2 mouse cellular contexts compared by ENCODE assay signal in the genomic region with DNA sequence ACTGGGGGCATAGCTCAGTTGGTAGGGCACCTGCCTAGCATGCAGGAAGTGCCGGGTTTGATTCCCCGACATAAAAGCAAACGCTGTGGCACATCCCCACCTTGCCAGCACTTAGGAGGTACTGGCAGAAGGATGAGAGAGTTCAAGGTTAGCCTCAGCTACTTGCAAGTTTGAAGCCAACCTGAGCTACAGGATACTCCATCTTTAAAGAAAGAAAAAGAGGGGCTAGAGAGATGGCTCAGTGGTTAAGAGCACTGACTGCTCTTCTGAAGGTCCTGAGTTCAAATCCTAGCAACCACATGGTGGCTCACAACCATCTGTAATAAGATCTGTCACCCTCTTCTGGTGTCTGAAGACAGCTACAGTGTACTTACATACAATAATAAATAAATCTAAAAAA. TPM values are rescaled to one million over a fixed set of nuclear protein-coding genes. Genes with fewer than 3 reads are reported as not detected.
"Had no signal": no experiment of that assay in that cellular context is flagged by ENCODE, and none has a peak within 500 bp of the region (broad histone marks: within the 10 kb centered on the region; RNA-seq: fewer than 3 reads in every experiment).

No protein-coding gene starts in this region.

RNA-seq across cellular contexts. Expression of gene Hid1, which starts 19.3 kb away (rescaled TPM):
- total RNA-seq: granulocyte monocyte progenitor cell, adult 5-6 weeks had no signal
- polyA plus RNA-seq: erythroblast, embryonic 14.5 days had no signal
